Mouse (Mus musculus): ENCODE data around the gene 6430628N08Rik. TPM values are rescaled to one million over a fixed set of nuclear protein-coding genes. Genes with fewer than 3 reads are reported as not detected.
A peak's percentile ranks its signal among the peaks of the same experiment; 100 is the strongest.

6430628N08Rik gene
- polyA plus RNA-seq, 1 experiment from 2014 or later, result not detected

GRCm38 (mm10) chr4:115937061-115937976 is 46.9 kb downstream of the 6430628N08Rik start:
- TF ChIP-seq CTCF (IDR thresholded peaks at IDR 0.05; ENCODE audit: low read depth), result no peak
- H3K4me1 ChIP-seq (ENCODE audit: insufficient read depth), result no peaks in the 10 kb centered on the region
- 6% methylated on average over 19 of the region's 19 CpGs for WGBS
- H3K9me3 ChIP-seq (ENCODE audit: low read depth, low read length), result no peaks in the 10 kb centered on the region
- H3K4me3 ChIP-seq (ENCODE audit: low read depth, low read length), result no peak overlapping the region
- no peak for ATAC-seq (ENCODE audit: insufficient read depth)
- no peak overlapping the region for H3K9ac ChIP-seq
- no peak for DNase-seq
- H3K4me2 ChIP-seq, result no peak overlapping the region
- peaks cover 100% of the 10 kb centered on the region for H3K27me3 ChIP-seq (ENCODE audit: insufficient read depth, low read length)
- no peak overlapping the region for H3K27ac ChIP-seq (ENCODE audit: low read depth)
- no peaks in the 10 kb centered on the region for H3K36me3 ChIP-seq (ENCODE audit: insufficient read depth)

GRCm38 (mm10) chr4:115938276-115939160 is 48.1 kb downstream of the 6430628N08Rik start:
- H3K9me3 ChIP-seq (ENCODE audit: low read depth, low read length), result no peaks in the 10 kb centered on the region
- H3K4me3 ChIP-seq (ENCODE audit: low read depth, low read length), result peak overlapping the region; percentile 33
- H3K4me1 ChIP-seq (ENCODE audit: insufficient read depth), result no peaks in the 10 kb centered on the region
- TF ChIP-seq CTCF (IDR thresholded peaks at IDR 0.05; ENCODE audit: low read depth), result no peak
- peak overlapping the region; percentile 63; the same call in 1 of the 2 replicates for H3K4me2 ChIP-seq
- no peaks in the 10 kb centered on the region for H3K36me3 ChIP-seq (ENCODE audit: insufficient read depth)
- DNase-seq, result peak; percentile 59
- no peak for ATAC-seq (ENCODE audit: insufficient read depth)
- H3K9ac ChIP-seq, result no peak overlapping the region
- H3K27ac ChIP-seq (ENCODE audit: low read depth), result no peak overlapping the region
- peaks cover 100% of the 10 kb centered on the region for H3K27me3 ChIP-seq (ENCODE audit: insufficient read depth, low read length)
- WGBS, result under 1% methylated on average over 37 of the region's 37 CpGs

- 0 out of 2 replicates have a peak within 1 kb of the TSS, but pooled peaks have one; percentile 9 for H3K9ac ChIP-seq
- H3K27ac ChIP-seq (ENCODE audit: low read depth), result no peak within 1 kb of the TSS
- WGBS, result 1% methylated on average over 71 of the region's 71 CpGs
- peak within 1 kb of the TSS; percentile 63 for H3K4me2 ChIP-seq
- H3K4me1 ChIP-seq (ENCODE audit: insufficient read depth), result no peaks in the 10 kb centered on the region
- peak within 1 kb of the TSS; percentile 33 for H3K4me3 ChIP-seq (ENCODE audit: low read depth, low read length)
- no peak for TF ChIP-seq CTCF (IDR thresholded peaks at IDR 0.05; ENCODE audit: low read depth)
- no peaks in the 10 kb centered on the region for H3K9me3 ChIP-seq (ENCODE audit: low read depth, low read length)
- H3K36me3 ChIP-seq (ENCODE audit: insufficient read depth), result no peaks in the 10 kb centered on the region
- ATAC-seq (ENCODE audit: insufficient read depth) (peak; percentile 57; the same call in 1 of the 2 replicates), DNase-seq (peak; percentile 72)
- peaks cover 100% of the 10 kb centered on the region for H3K27me3 ChIP-seq (ENCODE audit: insufficient read depth, low read length)
Measured at GRCm38 (mm10) chr4:115939295-115940102, 49.0 kb downstream of the 6430628N08Rik start, which contains the start of gene Dmbx1. Gene Dmbx1, minus strand, starts transcription at chr4:115939926.

- no peak overlapping the region for H3K27ac ChIP-seq (ENCODE audit: low read depth)
- WGBS, result 7% methylated on average over 3 of the region's 3 CpGs
- H3K4me1 ChIP-seq (ENCODE audit: insufficient read depth), result no peaks in the 10 kb centered on the region
- no peaks in the 10 kb centered on the region for H3K36me3 ChIP-seq (ENCODE audit: insufficient read depth)
- H3K9ac ChIP-seq, result no peak overlapping the region
- TF ChIP-seq CTCF (IDR thresholded peaks at IDR 0.05; ENCODE audit: low read depth), result no peak
- peaks cover 100% of the 10 kb centered on the region for H3K27me3 ChIP-seq (ENCODE audit: insufficient read depth, low read length)
- H3K4me3 ChIP-seq (ENCODE audit: low read depth, low read length), result no peak overlapping the region
- H3K4me2 ChIP-seq, result no peak overlapping the region
- H3K9me3 ChIP-seq (ENCODE audit: low read depth, low read length), result no peaks in the 10 kb centered on the region
- no peak for DNase-seq
- ATAC-seq (ENCODE audit: insufficient read depth), result no peak
Measured at GRCm38 (mm10) chr4:115940681-115941080, 50.2 kb downstream of the 6430628N08Rik start.

GRCm38 (mm10) chr4:115941242-115941820 is 50.9 kb downstream of the 6430628N08Rik start:
- Histone ChIP-seq H3K4me3 (ENCODE audit: low read depth, low read length) (no peak overlapping the region), H3K4me1 (ENCODE audit: insufficient read depth) (no peaks in the 10 kb centered on the region), H3K36me3 (ENCODE audit: insufficient read depth) (no peaks in the 10 kb centered on the region), H3K9ac (no peak overlapping the region), H3K4me2 (no peak overlapping the region), H3K27ac (ENCODE audit: low read depth) (no peak overlapping the region), H3K27me3 (ENCODE audit: insufficient read depth, low read length) (peaks cover 100% of the 10 kb centered on the region), H3K9me3 (ENCODE audit: low read depth, low read length) (no peaks in the 10 kb centered on the region)
- WGBS, result 7% methylated on average over 9 of the region's 9 CpGs
- DNase-seq (no peak), ATAC-seq (ENCODE audit: insufficient read depth) (no peak)
- TF ChIP-seq CTCF (IDR thresholded peaks at IDR 0.05; ENCODE audit: low read depth), result no peak

- ATAC-seq (ENCODE audit: insufficient read depth) (no peak), DNase-seq (no peak)
- H3K4me3 ChIP-seq (ENCODE audit: low read depth, low read length), result no peak overlapping the region
- H3K9ac ChIP-seq, result no peak overlapping the region
- peaks cover 86% of the 10 kb centered on the region for H3K27me3 ChIP-seq (ENCODE audit: insufficient read depth, low read length)
- no peaks in the 10 kb centered on the region for H3K9me3 ChIP-seq (ENCODE audit: low read depth, low read length)
- no peak overlapping the region for H3K4me2 ChIP-seq
- H3K27ac ChIP-seq (ENCODE audit: low read depth), result no peak overlapping the region
- no peaks in the 10 kb centered on the region for H3K36me3 ChIP-seq (ENCODE audit: insufficient read depth)
- no peaks in the 10 kb centered on the region for H3K4me1 ChIP-seq (ENCODE audit: insufficient read depth)
- TF ChIP-seq CTCF (IDR thresholded peaks at IDR 0.05; ENCODE audit: low read depth), result no peak
- 1% methylated on average over 41 of the region's 41 CpGs for WGBS
Measured at GRCm38 (mm10) chr4:115943669-115944314, 53.3 kb downstream of the 6430628N08Rik start.

Other genes with a start within 250 kb of the 6430628N08Rik start
- 7.6 and 10.9 TPM in 2 replicates for gene Cyp4b1, start 242.9 kb upstream of the 6430628N08Rik start, polyA plus RNA-seq (2014; fragmentation: Nextera tagmentation; extraction: Ambion mirVana)
- 48.8 and 53.7 TPM in 2 replicates for gene Efcab14, start 152.9 kb upstream of the 6430628N08Rik start, polyA plus RNA-seq (2014; fragmentation: Nextera tagmentation; extraction: Ambion mirVana)
- not detected in 2 replicates for gene Tex38, start 109.6 kb upstream of the 6430628N08Rik start, polyA plus RNA-seq (2014; fragmentation: Nextera tagmentation; extraction: Ambion mirVana)
- 55.6 and 61.4 TPM in 2 replicates for gene Atpaf1, start 105.9 kb upstream of the 6430628N08Rik start, polyA plus RNA-seq (2014; fragmentation: Nextera tagmentation; extraction: Ambion mirVana)
- gene Mob3c, start 62.6 kb upstream of the 6430628N08Rik start, polyA plus RNA-seq (2014; fragmentation: Nextera tagmentation; extraction: Ambion mirVana), result 9.6 and 11.5 TPM in 2 replicates
- gene Mknk1, start 51.5 kb upstream of the 6430628N08Rik start, polyA plus RNA-seq (2014; fragmentation: Nextera tagmentation; extraction: Ambion mirVana), result 19.4 and 19.8 TPM in 2 replicates
- gene Kncn, start 6.3 kb upstream of the 6430628N08Rik start, polyA plus RNA-seq (2014; fragmentation: Nextera tagmentation; extraction: Ambion mirVana), result not detected in 2 replicates
- gene Dmbx1, start 49.3 kb downstream of the 6430628N08Rik start, polyA plus RNA-seq (2014; fragmentation: Nextera tagmentation; extraction: Ambion mirVana), result not detected in 2 replicates
- 6.3 and 8.0 TPM in 2 replicates for gene Faah, start 127.3 kb downstream of the 6430628N08Rik start, polyA plus RNA-seq (2014; fragmentation: Nextera tagmentation; extraction: Ambion mirVana)
- gene Nsun4, start 163.2 kb downstream of the 6430628N08Rik start, polyA plus RNA-seq (2014; fragmentation: Nextera tagmentation; extraction: Ambion mirVana), result 21.9 and 24.5 TPM in 2 replicates
- 466 and 476 TPM in 2 replicates for gene Uqcrh, start 184.4 kb downstream of the 6430628N08Rik start, polyA plus RNA-seq (2014; fragmentation: Nextera tagmentation; extraction: Ambion mirVana)
- 77.2 and 82.6 TPM in 2 replicates for gene Lrrc41, start 184.6 kb downstream of the 6430628N08Rik start, polyA plus RNA-seq (2014; fragmentation: Nextera tagmentation; extraction: Ambion mirVana)
- gene Rad54l, start 233.0 kb downstream of the 6430628N08Rik start, polyA plus RNA-seq (2014; fragmentation: Nextera tagmentation; extraction: Ambion mirVana), result 35.9 and 43.2 TPM in 2 replicates
- 63.3 and 66.5 TPM in 2 replicates for gene Pomgnt1, start 233.2 kb downstream of the 6430628N08Rik start, polyA plus RNA-seq (2014; fragmentation: Nextera tagmentation; extraction: Ambion mirVana)